Mouse (Mus musculus): ENCODE measurements around the gene Mindy4.

The Mindy4 gene

GRCm38 (mm10) chr6:55203931-55204330, 748 bp downstream of the Mindy4 start:
- intact Hi-C loops (cut with DNase I): no loop called here

GRCm38 (mm10) chr6:55207786-55208185, 4.6 kb downstream of the Mindy4 start:
- intact Hi-C loops (cut with DNase I): no loop called here

DNA sequence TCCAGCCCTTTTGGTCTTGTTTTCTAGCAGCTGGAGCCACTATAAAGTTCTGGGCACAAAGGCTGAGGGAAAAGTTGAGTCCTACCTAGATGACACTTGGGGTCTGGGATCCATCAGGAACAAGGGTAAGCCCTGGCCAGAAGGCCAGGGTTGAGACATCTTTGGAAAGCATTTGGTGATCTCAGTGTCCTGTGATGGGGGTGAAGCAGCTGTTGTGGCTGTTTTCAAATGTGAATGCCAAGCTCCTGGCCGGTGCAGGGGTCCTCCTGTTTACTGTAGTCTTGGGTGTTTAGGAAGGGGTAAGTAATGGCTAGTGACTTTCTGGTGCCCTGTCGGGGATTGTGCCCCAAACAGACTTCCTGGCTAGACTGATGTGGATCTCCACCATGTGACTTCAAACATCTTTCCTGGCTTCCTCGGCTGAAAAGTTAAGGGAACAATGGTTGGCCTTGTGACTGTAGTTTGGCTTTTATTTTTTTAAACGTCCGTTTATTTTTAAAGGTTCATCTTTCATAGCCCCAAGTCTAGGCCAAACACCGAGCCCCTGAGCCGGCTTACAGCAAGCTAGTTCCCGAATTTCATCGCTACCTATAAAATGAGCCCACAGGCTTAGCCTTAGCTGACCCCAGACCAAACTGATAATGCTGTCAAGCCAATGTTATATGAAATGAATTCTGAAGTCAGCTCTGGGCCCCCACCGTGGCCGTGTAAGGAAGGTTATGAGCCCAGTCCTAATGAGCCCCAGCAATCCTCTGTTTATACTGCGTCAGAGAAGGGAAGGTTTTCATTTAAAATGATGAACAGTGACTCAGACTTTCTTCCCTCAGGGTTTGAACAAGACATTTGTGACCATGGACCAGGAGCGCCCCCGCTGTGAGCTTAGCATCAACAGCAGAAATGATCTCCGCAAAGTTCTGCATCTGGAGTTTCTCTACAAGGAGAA, 7.5 kb downstream of the Mindy4 start:
- intact Hi-C loops (cut with DNase I): no loop called here

GRCm38 (mm10) chr6:55214541-55214940, 11.4 kb downstream of the Mindy4 start:
- intact Hi-C loops (cut with DNase I): no loop called here

- intact Hi-C loops (cut with DNase I): no loop called here
These were observed 15.0 kb downstream of the Mindy4 start for GRCm38 (mm10) chr6:55218232-55218631.

- intact Hi-C loops (cut with DNase I): no loop called here
These were observed 20.8 kb downstream of the Mindy4 start for GRCm38 (mm10) chr6:55223986-55224385.

DNA sequence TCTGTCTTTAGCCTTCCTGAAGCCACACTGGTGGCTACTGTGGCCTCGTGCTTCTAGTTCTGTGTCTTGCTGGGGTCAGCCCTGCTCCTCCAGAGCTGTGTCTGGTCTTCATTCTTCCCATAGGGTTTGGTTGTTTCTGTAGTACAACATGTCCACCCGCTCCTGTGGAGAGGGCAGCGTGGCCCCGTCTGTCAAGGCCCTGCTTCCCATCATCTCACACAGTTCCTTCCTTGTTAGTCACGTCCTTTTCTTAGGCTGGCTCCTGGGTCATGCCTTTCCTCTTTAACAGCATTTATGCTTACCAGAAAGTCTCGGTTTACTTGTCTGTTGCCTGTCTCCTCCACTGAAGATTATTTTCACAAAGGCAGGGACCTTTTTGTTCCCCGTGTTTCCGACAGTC, 26.9 kb downstream of the Mindy4 start:
- intact Hi-C loops (cut with DNase I): loop anchor here (5.0 kb wide), 1 partner anchor 282 kb away; no protein-coding TSS in a partner anchor

- intact Hi-C loops (cut with DNase I): loop anchor here (5.0 kb wide), 1 partner anchor 280 kb away; no protein-coding TSS in a partner anchor
These were observed 28.9 kb downstream of the Mindy4 start for GRCm38 (mm10) chr6:55232101-55232500.

DNA sequence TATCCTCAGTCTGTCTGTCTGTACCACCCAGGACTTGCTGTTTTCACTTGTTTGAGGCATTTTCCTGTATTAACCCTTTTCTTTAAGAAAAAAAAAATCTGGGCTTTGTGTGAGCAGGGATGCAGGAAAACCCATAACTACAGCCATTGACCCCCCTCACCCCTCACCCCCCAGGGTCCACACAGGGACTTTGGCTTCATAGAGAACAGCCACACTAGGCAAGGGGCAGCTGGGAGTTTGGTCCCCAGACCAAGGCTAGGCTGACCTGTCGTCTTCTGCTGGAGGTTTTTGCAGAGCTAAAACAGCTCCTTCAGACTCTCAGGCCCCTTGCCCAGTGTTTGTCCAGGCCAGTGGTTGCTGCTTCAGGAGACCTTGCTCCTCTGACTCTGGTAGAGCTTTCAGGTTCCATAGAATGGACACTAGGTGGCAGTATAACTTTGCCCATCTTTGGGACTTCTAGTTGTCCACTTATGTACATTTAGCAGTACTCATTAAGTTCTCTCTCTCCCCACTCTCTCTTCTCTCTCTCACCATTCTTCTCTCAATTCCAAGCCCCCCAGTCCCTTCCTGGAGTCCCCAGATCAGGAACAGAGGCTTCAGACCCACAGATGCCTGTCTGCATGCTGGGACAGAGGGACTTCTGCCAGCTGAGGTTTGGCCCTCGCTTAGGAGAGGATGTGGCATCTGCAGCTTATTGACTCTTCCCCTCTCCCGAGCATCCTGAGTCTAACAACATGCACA, 29.5 kb downstream of the Mindy4 start:
- intact Hi-C loops (cut with DNase I): loop anchor here (5.0 kb wide), 1 partner anchor 280 kb away; no protein-coding TSS in a partner anchor

DNA sequence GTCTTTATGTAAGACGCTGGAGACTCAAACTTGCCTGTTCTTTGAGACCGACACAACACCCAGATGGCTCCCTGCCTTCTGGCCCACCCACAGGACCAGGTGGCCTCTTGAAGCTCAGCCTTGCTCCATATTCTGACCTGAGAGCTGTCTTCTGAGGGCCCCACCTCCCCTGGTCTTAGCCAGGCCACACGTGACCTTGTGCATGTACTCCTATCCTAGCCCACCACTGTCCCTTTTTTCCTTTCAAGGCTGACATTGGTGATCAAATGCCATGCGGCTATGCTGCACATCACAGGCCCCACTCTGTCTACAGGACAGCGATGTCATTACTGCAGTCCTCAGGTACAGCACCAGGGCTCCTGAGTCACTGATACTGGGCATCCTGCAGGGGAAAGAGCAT, 30.1 kb downstream of the Mindy4 start:
- intact Hi-C loops (cut with DNase I): loop anchor here (5.0 kb wide), 1 partner anchor 279 kb away; no protein-coding TSS in a partner anchor

GRCm38 (mm10) chr6:55234636-55235035, 31.5 kb downstream of the Mindy4 start:
- intact Hi-C loops (cut with DNase I): loop anchor here (1.0 to 5.0 kb wide), 2 partner anchors 150 to 278 kb away; no protein-coding TSS in a partner anchor

- intact Hi-C loops (cut with DNase I): no loop called here
These were observed 32.5 kb downstream of the Mindy4 start for GRCm38 (mm10) chr6:55235733-55236132.

- intact Hi-C loops (cut with DNase I): no loop called here
These were observed 36.7 kb downstream of the Mindy4 start for GRCm38 (mm10) chr6:55239931-55240330.

- intact Hi-C loops (cut with DNase I): no loop called here
These were observed 37.5 kb downstream of the Mindy4 start for GRCm38 (mm10) chr6:55240591-55241260.

GRCm38 (mm10) chr6:55241479-55241878, 38.3 kb downstream of the Mindy4 start:
- intact Hi-C loops (cut with DNase I): no loop called here

- intact Hi-C loops (cut with DNase I): no loop called here
These were observed 42.5 kb downstream of the Mindy4 start for GRCm38 (mm10) chr6:55245680-55246079.

DNA sequence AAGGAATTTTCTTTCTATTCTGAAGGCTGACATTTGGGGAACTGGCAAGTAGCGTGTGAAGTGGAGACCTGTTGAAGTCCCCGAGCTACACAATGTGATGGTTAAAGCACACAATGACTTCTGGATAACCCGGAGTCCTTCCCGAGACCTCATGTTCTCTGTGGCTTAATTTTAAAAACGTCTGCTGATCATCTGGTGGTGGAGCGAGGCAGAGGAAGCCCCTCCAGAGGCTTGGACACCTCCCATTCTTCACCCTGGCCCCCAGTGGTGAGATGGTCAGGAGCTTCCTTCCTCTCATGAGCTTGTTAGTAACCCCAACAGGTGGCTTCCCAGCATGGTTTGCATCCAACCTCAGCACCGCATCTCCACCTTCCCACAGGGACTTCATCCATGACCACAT, 43.3 kb downstream of the Mindy4 start:
- intact Hi-C loops (cut with DNase I): no loop called here

DNA sequence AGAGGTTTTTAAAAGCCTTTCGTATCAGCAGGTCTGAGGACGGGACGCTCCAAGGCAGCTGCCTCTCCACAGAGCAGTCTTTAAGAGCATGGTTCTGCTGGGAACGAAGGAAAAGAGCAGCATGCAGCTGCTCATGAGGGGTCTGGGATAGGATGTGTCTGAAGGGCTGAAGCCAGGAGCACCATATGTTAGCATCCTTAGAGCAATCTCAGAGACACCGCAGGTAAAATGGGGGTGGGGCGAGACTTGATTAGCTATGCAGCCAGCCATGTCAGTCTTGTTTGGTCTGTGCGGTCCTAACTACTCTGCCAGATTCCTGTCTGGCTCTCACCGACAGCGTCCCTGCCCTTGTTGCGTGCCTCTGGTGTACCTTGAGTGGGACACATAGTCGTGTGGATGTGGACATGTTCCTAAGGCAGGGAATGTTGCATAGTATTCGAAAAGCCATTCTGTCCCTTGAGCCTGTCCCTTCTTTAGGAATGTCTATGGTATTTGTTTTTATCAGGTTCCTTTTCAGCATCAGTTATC, 43.8 kb downstream of the Mindy4 start:
- intact Hi-C loops (cut with DNase I): no loop called here

GRCm38 (mm10) chr6:55249263-55249662, 46.1 kb downstream of the Mindy4 start:
- intact Hi-C loops (cut with DNase I): no loop called here

- intact Hi-C loops (cut with DNase I): no loop called here
These were observed 47.6 kb downstream of the Mindy4 start for GRCm38 (mm10) chr6:55250809-55251208.

GRCm38 (mm10) chr6:55251596-55251995, 48.4 kb downstream of the Mindy4 start:
- intact Hi-C loops (cut with DNase I): no loop called here

Data from adrenal gland (tissue).